Mouse (Mus musculus) heart, postnatal 0 days (tissue): ENCODE data around the gene Col25a1.

ENCODE experiments used
- CTCF ChIP-seq: IDR thresholded peaks from 2 replicates; pipeline ENCODE4 v1.5.1; 2016; ENCODE audit warnings: antibody characterized with exemption, control low read depth, low read depth
- EP300 ChIP-seq: IDR thresholded peaks from 2 replicates; pipeline ENCODE4 v1.6.1; 2016; ENCODE audit warnings: antibody characterized with exemption, low read depth

DNA sequence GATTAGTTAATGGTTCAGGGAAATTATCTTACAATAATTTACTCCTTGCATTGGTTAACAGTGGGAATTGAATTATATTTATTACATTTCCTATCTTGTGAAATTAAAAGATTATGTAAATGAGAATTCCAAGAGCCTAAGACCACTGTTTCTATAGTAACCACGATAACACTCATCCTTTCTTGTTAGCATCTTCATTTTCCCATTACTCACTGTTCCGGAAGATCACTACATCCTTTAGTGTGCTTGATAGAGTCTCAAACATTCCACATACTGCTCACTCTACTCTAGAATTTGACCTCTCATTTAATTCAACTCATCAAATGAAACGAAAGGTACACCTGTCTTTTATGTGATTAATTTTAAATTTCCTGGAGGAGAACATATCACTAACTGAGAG, 370.4 kb downstream of the Col25a1 start:
- TF ChIP-seq EP300 = no peak
- TF ChIP-seq CTCF = no peak
